Mouse (Mus musculus) brain, embryonic 14.5 days (tissue): ENCODE data around the gene Nxn.

Experiments
- CTCF ChIP-seq: fragments of 200-500 bp; IDR thresholded peaks from 2 replicates; pipeline ENCODE4 v1.5.1; 2012; ENCODE audit warnings: inconsistent platforms, mild to moderate bottlenecking, moderate library complexity, borderline replicate concordance; ENCODE audit not compliant: insufficient read depth, insufficient read length; ENCODE audit errors: extremely low read depth
- POLR2A ChIP-seq: fragments of 200-500 bp; IDR thresholded peaks from 2 replicates; pipeline ENCODE4 v1.6.1; 2012; ENCODE audit warnings: mild to moderate bottlenecking, inconsistent platforms, borderline replicate concordance; ENCODE audit not compliant: poor library complexity, insufficient read depth, insufficient read length, severe bottlenecking; ENCODE audit errors: extremely low read depth

DNA sequence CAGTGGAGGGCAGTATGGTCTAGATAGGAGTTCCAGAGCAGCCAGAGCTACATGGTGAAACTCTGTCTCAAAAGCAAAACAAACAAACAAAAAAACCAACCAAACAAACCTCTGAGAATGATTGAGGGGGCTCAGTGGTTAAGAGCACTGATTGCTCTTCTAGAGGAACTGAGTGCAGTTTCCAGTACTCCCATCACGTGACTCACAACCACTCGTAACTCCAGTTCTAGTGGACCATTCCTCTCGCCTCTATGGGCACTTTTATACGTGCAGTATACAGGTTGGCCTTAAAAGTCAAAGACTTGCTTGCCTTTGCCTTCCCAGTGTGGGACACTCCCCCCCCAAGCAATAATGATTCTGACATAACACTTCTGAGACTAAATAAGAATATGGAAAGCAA, 6.2 kb upstream of the Nxn start:
- TF ChIP-seq POLR2A (no peak), CTCF (no peak)
